Mouse (Mus musculus): Measurements from ENCODE around the gene Spop.

Spop gene

DNA sequence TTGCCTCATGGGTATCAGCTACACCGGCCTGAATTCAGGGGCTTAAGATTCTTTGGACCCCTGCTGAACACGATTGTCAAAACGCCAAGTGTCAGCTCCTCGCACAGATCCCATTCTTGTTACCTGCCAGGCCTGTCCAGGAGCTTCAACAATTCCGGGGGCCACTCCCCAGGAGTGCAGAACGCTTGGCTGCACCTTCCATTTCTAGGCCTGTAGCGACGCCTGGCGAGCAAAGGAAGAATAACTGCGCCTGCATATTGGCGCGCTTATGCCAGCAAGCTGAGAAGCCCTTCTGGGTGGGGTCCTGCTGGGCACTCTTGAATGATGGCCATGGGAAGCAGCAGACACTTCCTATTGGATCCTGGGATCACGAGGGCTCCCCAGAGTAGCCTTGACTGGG lies 107.7 kb downstream of the Spop start:
- peak; percentile 90 to 93 for DNase-seq

DNA sequence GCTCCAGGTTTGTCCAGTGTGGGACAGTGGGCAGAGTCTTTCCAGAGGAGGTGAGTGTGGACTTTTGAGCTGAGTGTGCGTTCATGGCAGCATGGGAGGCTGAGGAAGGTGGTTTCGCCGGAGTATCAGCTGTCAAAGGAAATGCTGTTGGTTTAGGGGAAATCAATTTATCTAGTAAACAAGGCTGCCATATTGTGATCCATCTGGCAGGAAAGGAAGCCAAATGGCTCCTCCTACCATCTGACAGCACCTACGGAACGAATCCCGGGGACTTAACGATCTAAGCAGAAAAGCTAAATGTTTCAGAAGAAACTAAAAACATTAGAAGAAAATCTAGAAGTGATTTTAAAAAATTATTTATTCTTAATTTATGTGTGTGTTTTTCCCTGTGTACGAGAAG lies 113.4 kb downstream of the Spop start:
- DNase-seq: peak in 1 of 2 experiments; percentile 51

DNA sequence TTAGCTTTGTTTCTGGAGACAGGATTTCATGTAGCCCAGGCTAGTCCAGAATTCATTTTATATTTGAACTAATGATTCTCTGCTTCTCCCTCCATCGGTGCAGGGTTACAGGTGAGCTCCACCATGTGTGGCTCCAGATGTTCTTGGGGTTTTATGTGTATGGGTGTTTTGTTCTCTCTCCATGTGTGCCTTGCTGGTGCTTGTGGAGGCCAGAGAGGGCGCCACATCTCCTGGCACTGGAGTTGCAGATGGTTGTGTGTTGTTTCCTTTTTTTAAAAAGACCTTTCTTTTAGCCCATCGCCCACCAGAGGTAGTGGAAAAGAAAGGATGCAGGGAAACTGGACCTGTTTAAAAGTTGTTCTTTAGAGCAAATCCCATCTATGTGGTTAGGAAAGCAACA lies 114.4 kb downstream of the Spop start:
- DNase-seq: no peak

DNA sequence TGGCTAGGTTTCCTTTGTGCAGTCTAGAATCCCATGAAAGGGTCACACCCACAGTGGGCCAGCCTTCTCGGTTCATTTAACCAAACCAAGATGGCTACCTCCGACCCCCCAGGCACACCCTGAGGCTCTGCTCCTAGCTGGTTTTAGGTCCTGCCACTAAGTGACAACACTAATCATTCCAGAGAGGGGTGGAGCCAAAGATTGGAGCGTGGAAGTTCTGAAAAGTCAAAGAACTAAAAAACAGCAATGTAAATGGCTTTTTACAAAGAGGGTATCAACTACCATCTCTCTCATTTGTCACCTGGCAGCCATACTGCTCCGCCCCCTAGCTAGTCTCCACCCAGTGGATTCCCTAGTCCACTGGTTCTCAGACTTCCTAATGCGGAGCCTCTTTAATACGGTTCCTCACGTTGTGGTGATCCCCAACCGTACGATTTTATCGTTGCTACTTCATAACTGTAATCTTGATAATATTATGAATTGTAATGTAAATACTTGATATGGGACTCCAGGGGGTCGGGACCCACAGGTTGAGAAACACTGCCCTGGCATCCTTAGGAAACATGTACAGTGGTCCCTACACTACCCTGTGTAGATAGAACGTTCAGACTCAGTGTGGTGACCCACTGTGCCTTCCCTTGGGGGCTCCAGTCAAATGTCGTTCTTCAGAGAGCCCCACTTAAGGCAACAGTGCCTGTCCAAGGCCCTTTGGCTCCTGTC lies 118.6 kb downstream of the Spop start:
- no peak for DNase-seq

DNA sequence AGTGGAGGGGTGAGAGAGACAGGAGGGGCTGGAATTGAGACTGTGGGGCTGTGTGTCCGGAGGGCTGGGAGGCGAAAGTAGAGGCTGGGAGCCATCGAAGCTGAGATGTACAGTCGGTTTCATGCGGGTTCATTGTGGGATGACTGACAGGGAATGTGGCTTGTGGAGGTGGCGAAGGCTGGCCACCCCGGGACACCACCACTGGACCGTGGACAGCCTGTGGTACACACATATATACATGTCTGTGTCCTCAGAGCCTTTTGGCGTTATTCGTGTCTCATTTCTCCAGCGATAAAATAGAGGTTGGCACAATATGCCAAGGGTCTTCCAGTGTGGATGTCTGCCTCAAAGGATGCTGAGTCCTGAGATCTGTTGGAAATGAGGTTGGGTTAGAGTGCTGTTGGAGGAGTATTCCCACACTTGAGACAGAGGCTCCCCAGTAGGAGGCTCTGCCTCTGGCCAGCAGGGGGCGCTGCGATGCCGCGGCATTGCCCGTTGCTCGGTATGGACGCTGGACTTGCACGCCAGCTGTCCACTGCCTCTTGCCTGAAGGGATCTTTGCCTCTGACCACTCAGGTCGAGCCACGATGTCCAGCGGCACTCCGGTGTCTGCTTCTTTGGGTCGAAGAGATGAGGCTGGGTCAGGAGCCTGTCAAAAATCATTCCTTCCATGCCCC lies 119.7 kb downstream of the Spop start:
- DNase-seq: peak; percentile 95 to 98

DNA sequence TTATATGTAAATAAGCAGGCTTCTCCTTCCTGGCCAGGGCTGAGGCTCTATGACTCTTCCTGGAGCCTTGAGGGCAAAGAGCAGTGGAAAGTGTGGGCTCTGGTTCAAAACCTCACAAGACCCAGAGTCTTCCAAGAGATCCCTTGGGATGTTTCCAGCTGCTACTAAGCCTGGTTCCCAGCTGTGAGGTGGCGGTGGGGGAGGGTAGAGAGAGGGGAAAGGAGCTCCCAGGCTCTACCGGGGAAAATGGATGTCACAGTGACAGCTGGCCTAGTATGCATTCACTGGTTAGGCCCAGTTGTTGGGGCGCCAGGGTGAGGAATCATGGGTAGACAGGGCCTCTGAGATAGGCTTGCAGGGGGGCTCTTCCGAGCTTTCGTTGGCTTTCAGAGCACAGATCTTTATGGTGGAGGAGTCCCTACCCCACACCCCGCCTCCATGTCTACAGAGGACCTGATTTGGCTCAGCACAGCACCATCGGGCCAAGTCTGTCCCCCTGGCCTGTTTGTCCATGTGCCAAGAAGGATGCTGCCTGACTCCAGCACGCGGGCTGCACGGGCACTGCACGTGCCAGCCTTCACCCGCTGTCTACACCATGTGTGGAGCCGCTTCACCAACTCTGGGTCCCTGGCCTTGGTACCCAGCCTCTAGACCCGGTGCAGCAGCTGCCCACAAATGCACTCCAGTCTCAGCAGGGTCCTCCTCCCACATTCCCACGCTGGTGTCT lies 124.7 kb downstream of the Spop start:
- peak; percentile 62 to 78 for DNase-seq

DNA sequence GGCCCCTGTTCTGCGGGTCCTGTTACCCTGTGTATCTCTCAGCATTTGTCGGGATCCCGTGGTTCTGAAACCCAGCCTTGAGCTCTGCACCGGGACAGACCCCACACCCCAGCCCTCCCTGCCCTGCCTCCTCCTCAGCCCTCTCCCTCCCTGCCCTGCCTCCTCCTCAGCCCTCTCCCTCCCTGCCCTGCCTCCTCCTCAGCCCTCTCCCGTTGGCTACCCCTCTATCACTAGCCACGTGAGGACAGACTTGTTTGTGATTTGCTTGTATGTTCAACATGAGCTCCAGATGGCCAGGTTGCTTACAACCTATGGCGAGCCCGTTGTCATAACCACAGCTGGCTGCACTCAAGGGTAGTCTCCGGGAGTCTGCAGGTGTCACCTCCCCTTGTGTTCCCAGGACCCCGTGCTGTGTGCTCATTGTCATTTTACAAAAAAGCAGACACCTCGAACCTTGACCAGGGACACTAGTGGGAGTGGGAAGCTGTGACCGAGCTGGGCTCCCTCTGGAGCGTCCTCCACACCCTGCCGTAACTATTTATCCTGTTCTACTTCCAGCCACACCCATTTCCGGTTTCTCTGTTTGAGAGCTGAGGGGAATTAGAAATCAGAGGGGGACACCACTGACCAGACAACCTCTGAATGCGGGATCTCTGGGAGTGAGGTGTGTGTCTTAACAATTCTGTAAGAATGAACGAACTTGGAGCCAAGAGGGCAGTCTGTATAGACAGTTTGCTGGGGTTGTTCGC lies 126.9 kb downstream of the Spop start:
- DNase-seq: no peak

Measured in cerebellum, postnatal 14 days (tissue).